Mouse (Mus musculus): ENCODE data around the gene Marveld1.
A peak's percentile ranks its signal among the peaks of the same experiment; 100 is the strongest.

The Marveld1 gene

DNA sequence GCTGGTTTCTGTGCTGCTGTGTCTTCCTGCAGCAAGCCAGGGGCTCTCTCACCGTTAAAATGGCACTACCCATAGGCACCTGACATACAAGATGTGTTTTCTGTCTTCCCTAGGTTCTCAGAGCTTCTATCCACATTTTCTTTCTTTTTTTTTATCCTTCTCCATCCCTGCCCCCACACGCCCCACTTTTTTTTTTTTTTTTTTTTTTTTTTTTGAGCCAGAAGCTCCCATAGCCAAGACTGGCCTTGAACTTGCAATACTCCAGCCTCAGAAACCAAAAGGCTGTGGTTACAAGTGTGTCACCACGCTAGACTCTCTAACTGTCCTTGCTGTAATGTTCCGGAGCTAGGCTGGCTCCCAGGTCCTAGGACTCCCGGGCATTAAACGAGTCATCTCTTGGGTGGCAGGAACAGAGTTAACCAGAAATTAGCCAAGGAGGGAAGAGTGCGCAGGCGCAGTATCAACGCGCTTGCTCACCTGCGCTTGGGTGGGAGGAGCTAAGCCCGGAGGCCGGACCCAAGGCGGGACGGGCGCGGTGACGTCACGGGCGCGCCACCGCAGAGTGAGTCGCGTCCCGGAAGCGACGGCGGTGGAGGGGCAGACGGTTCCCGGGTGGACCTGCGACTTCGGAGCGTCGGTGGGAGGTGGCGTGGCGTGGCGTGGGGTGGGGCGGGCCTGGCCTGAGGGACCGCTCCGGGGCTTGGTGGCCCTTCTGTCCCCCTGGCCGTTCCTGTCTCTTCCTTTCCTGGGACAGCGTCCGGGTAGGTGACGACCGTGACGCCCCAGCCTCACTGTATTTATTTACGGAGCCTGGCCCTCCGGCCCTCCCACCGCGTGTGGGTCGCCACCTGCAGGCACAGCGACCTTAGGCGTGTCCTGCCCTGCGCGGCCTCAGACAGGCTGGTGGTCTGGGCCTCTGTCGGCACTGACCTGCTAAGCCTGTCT lies 23.1 kb downstream of the Marveld1 start:
- DNase-seq (ENCODE audit: low read depth, low spot score): peak; percentile 96

DNA sequence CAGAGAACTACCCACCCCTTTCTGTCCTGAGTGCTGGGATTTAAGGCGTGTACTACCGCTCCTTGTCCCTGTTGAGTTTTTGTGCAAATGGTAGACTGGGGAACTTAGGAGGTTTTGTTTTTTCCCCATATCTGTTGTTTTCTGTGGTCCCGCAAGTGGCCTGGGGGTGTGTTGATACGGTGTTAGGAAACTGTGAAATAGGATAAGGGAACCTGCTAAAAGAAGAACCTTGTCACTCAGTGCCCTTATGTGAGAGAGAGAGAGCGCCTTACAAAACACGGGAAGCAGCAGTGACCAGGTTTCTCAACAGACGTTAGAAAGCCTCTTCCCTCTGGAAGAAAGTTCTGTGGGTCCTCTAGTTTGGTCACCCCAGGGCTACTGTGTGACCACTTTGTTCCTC lies 29.6 kb downstream of the Marveld1 start:
- no peak for DNase-seq (ENCODE audit: low read depth, low spot score)

DNA sequence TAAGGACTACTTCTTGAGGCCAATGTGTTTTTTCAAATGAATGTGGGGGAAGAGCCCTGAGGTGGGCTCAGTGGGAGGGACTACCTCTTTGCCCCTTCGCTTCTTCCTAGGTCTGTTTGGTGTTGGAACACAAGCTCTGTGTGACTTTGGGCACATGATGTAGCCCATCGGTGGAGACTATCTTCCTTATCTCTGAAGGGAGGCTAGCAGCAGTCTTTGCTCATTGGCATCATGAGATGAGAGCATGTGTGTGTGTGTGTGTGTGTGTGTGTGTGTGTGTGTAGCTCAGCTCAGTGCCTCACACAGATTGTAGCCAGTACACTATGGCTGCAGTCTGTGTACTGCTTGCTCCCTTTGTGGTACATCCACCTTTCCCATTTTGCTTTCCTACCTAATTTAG lies 30.3 kb downstream of the Marveld1 start:
- no peak for DNase-seq (ENCODE audit: low read depth, low spot score)

DNA sequence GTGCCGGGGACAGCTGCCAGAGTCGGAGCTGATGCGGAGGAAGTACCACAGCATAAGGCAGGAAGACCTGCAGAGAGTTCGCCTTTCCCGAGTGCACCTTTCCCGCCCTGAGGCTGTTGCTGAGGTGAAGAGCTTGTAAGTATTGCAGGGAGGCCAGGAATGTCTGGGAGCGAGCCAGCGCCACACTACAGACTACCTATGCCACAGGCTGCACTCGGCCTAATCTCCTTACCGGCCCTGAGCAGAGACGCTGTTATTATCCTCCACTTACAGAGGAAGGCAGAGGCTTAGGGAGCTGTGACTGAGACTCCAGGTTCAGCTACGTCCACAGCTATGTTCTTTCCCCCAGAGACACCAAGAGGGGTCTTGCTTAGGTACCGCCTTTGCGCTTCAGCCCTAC lies 32.2 kb downstream of the Marveld1 start:
- DNase-seq (ENCODE audit: low read depth, low spot score): no peak

DNA sequence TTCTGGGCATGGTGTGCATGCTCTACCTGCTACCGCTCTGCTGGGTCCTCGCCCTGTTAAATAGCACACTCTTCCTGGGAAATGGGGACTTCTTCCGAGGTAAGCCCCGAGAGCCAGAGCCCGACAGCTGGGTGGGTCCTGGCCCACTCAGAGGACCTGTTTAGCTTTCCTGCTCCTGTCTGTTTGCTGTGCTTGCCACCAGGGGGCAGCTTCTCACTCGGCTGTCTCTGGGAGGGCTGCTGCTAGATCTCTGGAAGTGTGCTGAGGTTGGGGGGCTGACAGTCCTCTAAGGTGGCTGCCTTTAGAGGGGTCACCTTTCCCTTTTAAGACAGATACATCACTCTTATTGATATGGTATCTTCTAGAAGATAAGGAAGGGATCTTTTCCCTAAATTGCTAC lies 35.5 kb downstream of the Marveld1 start:
- no peak for DNase-seq (ENCODE audit: low read depth, low spot score)

DNA sequence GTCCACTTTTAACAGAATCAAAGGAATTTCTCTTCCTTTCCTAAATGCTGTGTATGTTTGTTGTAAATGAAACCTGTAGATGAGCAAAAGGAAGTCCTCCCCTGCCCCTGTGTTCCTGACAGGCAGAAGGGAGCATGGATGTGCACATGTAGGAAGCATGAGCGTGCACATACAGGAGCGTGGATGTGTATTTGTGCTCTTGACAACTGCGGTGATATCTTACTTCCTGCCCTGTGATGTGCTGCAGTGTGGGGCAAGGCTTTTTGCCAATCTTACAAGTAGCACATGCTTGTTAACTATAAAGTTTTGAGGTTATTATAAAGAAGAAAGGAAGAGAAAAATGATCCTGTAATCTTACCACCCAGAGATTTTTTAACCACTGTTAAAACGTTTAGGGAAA lies 42.5 kb downstream of the Marveld1 start:
- DNase-seq (ENCODE audit: low read depth, low spot score): no peak

DNA sequence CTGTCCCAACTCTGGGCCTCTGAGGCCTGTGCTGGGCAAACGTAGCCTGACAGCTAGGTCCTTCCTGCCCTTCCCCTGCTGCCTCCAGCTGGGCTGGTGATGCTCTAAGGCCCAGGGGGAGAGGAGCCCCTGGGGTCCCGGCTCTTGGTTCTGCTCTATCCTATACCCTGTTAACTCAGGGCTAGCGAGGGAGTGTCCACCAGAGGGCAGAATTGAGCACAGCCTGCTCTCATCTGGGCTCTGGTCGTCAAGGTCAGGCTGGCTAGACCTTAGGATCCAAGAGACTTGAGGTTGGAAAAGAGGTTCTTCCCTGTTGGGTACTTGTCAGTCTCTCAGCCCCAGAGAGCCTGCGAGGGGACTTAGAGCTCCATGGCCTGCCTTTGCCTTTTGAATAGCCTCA lies 43.3 kb downstream of the Marveld1 start:
- peak; percentile 32 for DNase-seq (ENCODE audit: low read depth, low spot score)

DNA sequence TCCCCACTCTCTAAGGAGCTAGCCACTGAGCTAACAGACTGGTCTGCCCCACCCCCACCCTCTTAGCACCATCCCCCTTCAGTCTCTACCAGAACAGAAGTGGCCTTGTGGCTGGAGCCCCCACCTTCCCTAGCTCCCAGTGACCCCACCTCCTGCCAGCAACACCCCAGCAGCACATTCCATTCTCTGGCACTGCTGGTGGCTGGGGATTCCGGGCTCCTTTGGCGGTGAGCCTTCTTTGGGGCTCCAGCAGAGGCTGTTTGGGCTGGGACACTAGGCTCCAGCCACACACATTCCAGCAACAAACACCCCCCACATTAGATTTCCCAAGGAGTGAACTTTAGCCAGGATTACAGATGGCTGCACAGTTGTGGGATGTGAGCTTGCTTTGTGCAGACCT lies 46.1 kb downstream of the Marveld1 start:
- DNase-seq (ENCODE audit: low read depth, low spot score): no peak

DNA sequence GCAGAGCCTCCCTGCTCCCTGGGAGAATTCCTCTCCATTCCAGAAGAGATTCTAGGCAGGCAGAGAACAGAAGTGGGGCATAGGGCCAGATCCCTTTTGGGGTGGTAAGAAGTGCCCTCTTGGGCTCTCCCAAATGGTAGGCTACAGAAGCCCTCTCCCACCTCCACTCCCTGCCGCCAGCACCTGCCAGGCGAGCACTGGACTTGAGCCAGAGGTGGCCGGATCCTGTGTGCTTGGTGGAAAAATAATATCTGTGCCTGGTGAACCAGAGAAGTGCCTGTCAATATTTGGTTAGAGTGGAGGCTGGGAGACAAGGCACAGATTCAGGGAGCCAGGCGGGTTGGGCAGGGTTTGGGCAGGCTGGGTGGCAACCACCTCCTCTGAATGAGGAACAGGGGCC lies 49.2 kb downstream of the Marveld1 start:
- DNase-seq (ENCODE audit: low read depth, low spot score): no peak

DNA sequence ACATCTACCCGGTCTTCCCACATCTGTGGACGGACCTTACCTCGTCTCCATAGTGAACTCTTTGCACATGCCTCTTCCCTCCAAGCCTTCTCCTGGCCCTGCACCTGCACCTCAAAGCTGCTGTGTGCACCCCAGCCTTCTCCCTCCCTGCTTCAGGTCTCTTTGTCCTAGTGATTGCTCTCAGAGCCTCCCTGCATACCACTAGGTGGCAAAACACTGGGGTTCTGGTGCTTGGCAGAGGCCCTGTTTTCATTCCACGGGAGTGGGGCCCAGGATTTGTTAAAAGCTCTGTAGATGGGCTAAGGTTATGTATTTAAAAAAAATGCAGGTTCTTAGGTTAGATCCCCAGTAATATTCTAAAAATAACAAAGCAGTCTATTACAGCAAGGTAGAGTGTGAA lies 49.9 kb downstream of the Marveld1 start:
- no peak for DNase-seq (ENCODE audit: low read depth, low spot score)

DNA sequence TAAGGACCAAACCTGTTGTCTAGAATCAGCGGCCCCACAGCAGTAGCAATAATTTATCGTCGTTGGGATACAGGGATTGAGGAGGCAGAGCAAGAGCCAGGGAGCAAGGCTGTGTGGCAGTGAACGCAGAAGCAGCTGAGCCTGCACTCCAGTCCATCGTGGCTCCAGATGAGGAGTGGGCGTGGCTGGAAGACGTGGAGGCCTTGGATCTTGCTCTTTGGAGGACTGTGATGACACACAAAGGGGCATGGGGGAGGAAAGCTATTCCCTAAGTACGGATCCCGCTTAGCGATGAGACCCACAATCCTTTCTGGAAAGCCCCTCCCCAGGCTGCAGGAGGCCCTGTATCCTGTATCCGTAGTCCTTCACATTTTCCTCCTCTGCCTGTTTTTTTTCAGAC lies 50.8 kb downstream of the Marveld1 start:
- DNase-seq (ENCODE audit: low read depth, low spot score): no peak

Data from CD4-positive helper T cell, adult 2 months (primary cell).